Mouse (Mus musculus) heart, postnatal 25 days (tissue): ENCODE results near the gene Aox3. TPM values are rescaled to one million over a fixed set of nuclear protein-coding genes. Genes with fewer than 3 reads are reported as not detected.

Experiments
- DNase-seq: peaks from one replicate; pipeline ENCODE4 v3.0.0; 2022; ENCODE audit warnings: low spot score
- intact Hi-C: fragments of 180-260 bp; cut with DNase I; formaldehyde crosslinking; loops from one replicate; pipeline ENCODE4 v1.15.1; 2025
- total RNA-seq, 2 experiments: library from RNA; stranded (reverse); gene quantifications; 2 replicates each; pipeline ENCODE4 v1.2.3; 2021

Aox3 gene
- total RNA-seq, 2 experiments from 2014 or later: 0.70 to 0.73 TPM

- DNase-seq: peak; percentile 28
- intact Hi-C loops: no loop called here
Observed at GRCm38 (mm10) chr1:58101531-58102146, 11.3 kb upstream of the Aox3 start.

DNA sequence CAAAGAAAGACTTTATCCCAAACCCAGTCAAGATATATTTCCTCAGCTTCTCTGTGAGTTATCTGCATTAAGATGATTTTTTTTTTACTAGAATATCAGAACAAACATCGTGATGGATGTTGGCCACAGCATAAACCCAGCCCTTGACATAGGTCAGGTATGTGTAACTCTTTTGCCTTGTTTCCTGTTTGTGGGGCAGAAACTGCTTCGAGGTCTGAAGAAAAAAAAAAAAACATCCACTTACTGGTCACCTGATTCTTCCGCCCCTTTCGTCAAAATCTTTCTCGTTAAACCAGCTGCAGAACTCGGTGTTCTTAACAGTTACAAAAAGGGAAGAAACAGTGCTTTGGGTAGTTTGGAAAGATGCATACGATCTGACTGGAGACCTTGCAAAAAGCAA, 10.4 kb upstream of the Aox3 start:
- intact Hi-C loops: no loop called here
- no peak for DNase-seq

- intact Hi-C loops: no loop called here
- no peak for DNase-seq
Observed at GRCm38 (mm10) chr1:58105685-58106084, 7.2 kb upstream of the Aox3 start.

DNA sequence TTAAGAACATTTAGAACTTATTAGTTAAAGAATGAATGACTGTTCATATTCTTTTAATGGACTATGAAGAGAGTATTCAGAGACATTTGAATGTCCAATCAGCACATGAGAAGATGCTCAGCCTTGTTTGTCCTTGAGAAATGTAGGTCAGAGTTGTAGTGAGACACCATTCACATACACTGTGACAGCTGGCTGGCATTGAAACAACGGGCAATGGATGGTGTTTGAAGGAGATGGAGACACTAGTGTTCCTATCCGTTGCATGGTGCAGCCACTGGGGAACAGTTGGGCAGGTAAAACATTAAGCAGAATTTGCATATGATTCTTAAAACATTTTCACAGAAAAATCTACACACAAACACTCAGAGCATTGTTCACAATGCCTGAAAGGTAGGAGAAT, 5.9 kb upstream of the Aox3 start:
- no peak for DNase-seq
- intact Hi-C loops: no loop called here

DNA sequence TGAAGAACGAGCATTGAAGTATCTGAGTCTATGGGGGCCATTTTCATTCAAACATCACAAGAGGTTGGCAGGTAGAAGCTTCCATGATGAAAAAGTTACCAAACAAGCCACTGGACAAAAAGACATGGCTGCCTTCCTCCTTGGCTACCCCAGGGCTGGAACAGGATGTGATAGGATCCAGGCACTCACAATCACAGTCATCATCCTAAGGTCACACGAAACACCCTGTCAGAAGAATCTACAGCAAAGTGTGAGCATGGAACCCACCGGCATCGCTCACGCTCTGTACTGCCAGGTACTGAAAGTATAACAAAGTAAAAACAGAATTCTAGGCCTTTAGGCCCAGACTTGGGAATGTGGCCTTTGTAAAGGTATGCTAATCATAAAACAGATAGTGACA, 2.7 kb upstream of the Aox3 start:
- intact Hi-C loops: no loop called here
- DNase-seq: no peak

DNA sequence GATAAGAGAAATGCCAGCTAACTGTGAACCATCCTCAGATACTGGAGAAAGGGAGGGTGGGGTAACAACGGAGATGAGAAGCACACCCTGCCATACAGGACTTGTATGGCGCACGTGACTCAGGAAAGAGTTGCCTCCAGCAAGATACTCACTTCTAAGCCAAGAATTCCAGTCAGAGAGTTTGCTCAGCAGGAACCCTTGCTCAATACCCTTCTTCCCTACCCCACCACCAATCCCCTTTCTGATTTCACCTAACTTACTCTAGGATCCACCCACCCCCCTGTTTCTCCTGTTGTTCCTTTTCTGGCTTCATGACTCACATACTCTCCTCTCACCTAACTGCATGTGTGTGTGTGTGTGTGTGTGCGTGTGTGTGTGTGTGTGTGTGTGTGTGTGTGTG, 1.6 kb upstream of the Aox3 start:
- DNase-seq: no peak
- intact Hi-C loops: no loop called here

DNA sequence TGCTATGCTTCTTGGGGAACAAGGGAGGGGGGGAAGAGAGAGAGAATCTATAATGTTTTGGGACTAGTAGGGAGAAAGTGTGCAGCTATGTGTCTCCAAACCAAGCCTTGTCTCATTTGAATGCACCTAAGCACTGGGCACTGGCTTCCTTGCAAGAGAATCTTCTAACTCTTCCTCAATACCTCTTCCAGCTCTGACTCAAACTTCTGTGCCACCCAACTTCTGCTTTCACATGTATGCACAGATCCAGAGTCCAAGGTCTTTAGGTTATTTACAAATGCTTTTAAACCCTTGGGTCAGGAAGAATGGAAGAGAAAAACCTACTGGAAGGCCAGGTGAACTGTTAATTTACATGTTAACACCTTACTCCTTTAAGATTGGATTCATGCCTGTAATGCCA, 511 bp downstream of the Aox3 start:
- intact Hi-C loops: no loop called here
- DNase-seq: no peak

DNA sequence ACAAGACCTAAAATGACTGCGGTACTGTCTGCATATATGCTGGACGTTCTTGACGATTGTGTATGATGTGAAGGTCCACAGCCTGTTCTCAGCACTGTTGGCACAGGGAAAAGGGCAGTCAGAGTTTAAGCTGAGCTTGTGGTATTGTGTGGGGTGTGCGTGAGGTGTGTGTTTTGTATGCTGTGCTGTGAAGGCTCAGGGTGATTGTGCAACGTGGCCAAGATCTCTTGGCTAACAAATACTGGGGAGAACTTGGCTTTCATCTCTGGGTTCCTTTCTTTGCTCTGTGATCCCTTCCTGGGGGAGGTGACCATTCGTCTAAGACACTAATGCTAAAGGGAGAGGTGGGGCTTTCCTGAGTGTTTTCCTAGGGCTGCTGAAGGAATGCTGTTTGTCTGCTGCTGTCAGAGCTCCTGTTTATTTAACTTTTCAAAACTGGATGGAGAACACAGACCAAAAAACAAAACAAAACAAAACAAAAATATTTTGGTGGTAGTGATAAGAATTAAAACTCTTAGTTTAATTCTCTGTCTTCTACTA, 1.2 kb downstream of the Aox3 start:
- intact Hi-C loops: no loop called here
- no peak for DNase-seq

DNA sequence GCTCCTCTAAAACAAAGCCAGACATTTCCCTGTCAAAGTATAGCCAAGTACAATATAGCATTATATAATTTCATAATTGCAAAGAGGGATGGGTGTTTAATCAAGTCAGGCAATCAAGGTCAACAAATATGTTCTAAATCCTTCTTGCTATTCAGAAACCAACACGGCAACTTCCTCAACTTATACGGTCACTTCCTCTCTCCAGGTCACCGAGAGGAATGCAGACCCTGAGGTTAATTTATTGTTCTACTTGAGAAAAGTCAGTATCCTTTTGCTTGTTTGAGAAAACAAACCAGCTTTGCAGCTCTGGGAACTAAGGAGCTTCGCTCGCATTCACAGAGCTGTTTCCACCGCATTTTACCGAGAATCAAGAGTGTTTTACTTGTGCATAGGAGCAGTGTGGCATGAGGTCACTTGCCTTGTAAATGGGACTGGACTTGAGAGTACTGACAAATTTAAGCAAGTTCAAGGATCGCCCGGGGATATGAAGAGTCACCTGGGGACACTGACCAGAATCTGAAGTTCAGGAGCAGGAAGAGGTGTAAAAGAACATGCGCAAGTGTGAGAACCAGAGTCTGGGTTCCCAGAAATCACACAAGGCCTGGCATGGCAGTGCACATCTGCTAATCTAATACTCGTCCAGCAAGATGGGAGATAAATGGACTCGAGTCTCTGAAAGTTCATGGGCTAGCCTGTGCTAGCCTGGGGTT, 1.9 kb downstream of the Aox3 start:
- DNase-seq: no peak
- intact Hi-C loops: no loop called here

DNA sequence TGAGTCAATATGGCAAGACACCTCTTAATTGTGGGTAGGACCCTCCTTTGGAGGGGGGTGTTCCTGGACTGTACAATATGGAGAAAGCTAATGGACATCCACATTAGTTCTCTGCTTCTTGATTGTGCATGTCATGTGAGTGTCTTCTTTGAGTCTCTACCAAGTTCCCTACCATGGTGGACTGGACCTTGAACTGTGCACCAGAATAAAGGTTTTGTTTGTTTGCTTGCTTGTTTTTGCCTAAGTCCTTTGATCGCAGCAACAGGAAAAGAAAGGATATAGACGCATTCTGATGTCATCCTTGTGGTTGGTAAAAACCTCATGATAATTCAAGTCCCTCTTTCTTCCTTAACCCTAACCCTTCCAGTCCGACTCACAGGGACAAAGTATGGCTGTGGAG, 5.3 kb downstream of the Aox3 start:
- intact Hi-C loops: no loop called here
- DNase-seq: no peak

- no peak for DNase-seq
- intact Hi-C loops: no loop called here
Observed at GRCm38 (mm10) chr1:58124901-58125300, 12.0 kb downstream of the Aox3 start.

DNA sequence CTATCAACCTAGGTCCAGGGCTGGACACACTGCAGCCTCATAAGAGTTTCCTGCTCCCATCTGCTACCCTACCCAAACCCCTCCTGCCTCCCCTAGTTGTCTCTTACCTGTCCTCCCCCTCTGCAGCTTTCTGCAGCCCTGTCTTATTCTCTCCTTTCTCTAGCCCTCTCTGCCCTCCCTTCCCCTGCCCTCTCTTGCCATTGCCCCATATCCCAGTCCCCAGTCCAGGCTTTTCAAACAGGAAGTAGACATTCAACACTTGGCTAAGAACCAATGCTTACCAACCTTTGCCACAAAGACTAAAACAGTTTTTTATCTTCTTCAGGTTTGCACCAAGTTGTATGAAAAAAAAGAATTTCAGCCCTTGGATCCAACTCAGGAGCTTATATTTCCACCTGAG, 25.0 kb downstream of the Aox3 start:
- DNase-seq: no peak
- intact Hi-C loops: no loop called here

- no peak for DNase-seq
- intact Hi-C loops: no loop called here
Observed at GRCm38 (mm10) chr1:58138986-58139385, 26.1 kb downstream of the Aox3 start.

- intact Hi-C loops: no loop called here
- DNase-seq: no peak
Observed at GRCm38 (mm10) chr1:58140607-58141006, 27.7 kb downstream of the Aox3 start.

DNA sequence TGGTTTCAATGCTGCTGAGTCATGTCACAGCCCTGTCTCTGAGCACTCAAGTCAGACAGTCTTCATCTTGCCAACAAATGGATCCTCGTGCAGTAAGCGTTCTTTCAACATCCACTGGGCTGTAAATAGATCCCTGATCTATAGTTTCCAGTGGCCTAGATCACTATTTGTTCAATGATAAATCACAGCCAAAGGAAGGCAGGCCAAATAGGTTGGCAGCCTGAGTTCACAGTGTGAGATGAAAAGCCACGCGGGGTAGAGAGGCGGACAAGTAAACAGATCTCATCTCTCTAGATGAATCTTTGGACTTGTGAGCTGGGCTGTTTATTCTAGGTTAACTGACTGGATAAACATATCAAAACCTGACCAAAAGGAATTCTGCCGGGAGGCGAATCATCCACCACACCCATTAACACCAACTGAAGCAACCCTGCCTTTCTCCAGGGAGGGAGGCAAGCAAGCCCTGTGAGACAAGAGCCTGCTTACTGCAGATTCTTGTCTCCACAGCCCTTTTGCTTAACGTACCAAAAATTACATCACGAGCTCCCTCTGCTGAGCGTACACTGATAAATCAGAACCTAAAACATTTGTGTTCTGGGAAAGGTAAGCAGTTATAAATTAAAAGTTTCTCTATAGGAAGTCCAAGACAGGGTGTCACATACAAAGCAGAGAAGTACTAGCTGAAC, 31.6 kb downstream of the Aox3 start:
- DNase-seq: no peak
- intact Hi-C loops: loop anchor here (5.0 kb wide), 1 partner anchor 717 kb away; no protein-coding TSS in a partner anchor

GRCm38 (mm10) chr1:58146026-58146425, 33.1 kb downstream of the Aox3 start:
- no peak for DNase-seq
- intact Hi-C loops: loop anchor here (5.0 kb wide), 1 partner anchor 719 kb away; no protein-coding TSS in a partner anchor

DNA sequence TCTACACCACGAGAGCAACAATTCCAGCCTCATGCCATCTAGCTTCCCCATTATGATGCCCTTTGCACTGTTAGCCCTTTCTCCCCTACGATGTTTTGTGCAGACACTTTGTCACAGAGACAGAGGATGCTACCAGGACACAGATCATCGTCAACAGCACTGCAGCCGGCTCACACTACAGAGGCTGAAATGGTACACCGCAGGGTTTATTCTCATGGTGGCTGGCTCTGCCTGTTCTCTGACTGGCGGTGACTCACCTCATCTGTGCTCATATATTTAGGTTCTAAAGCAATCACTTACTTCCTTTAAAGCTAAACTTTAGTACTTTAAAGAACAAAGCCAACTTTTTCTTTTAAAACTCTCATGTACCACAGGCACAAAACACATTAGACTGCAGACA, 34.8 kb downstream of the Aox3 start:
- intact Hi-C loops: loop anchor here (5.0 kb wide), 1 partner anchor 720 kb away; no protein-coding TSS in a partner anchor
- DNase-seq: no peak

GRCm38 (mm10) chr1:58152247-58152646, 39.3 kb downstream of the Aox3 start:
- DNase-seq: no peak
- intact Hi-C loops: no loop called here

DNA sequence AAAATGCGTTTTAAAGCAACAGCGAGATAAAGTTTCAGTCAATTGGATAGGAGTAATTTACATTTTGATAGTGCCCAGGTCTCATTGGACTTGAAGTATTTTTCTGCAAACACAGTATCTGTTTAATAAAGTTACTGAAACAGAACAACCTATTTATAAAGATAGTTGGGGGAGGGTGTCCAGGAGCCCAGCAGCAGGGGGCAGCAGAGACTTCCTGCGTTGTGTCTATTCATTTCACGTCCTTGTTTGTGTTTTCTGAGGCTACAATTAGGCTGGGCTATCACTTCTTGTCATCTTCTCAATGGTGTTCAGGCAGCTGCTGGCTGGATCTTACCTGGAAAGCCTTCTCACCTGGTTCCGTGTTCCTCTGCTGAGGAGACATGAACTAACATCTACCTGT, 43.8 kb downstream of the Aox3 start:
- intact Hi-C loops: loop anchor here (1.0 to 2.0 kb wide), 2 partner anchors 114 to 140 kb away; no protein-coding TSS in a partner anchor
- no peak for DNase-seq

GRCm38 (mm10) chr1:58169893-58170292, 57.0 kb downstream of the Aox3 start:
- no peak for DNase-seq
- intact Hi-C loops: no loop called here
